Mouse (Mus musculus): Measurements from ENCODE around the gene Wdr81.

DNA sequence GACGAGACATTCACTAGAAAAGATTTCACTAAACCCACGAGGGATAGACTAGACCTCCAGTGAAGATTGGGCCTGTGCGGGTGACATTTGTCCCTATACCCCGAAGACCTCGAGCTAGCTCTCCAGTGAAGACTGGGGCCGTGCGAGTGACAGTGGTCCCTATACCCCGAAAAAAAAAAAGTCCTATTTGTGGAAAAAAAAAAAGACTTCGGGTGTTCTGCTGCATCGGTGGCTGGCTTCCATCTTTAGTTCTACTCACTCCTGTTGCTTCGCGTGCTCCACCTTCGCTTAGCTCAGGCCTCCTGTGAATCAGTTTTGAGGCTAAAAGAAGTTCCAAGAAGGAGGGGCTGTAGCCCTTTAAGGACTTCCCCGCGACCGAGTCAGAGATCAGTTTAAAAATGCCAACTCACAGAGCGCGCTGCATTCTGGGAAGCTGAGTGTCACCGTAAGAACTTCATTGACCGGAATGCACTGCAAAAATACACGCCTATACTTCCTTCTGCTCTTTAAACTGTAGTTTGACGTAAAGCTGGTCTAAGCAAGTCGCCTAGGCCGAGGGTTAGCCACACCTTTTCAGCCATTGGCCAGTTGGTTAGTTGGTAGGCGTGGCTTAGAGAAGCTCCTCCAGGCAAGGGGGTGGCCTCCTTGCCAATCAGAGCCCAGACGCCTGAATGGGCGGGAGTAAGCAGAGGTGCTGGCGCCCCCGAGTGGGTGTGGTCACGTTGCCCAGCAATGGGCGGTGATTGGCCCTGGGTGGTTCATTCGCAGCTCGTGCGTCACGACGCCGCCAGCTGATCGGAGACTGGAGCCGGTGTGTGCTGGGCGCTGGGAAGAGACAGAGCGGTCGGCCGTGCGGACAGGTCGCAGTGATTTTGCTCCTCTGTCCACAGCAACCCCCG lies 6.6 kb upstream of the Wdr81 start, which contains the start of gene Tlcd2:
- TF ChIP-seq POLR2A (IDR thresholded peaks at IDR 0.05; ENCODE audit: insufficient read depth, low read length) (peak; percentile 53), CTCF (IDR thresholded peaks at IDR 0.05; ENCODE audit: low read depth, low read length) (no peak)
